Comparison of ENCODE assay signal across 18 mouse cellular contexts in genomic region chr17:52165891-52166485, GRCm38 (mm10).
"Had no signal": no experiment of that assay in that cellular context is flagged by ENCODE, and none has a peak within 500 bp of the region (broad histone marks: within the 10 kb centered on the region; RNA-seq: fewer than 3 reads in every experiment).

No protein-coding gene starts in this region.

- H3K27ac ChIP-seq: kidney, postnatal 0 days; limb, embryonic 13.5 days; liver, embryonic 14.5 days; neural tube, embryonic 13.5 days; stomach, embryonic 15.5 days had no signal

- H3K36me3 ChIP-seq: limb, embryonic 13.5 days; neural tube, embryonic 13.5 days; stomach, embryonic 15.5 days had no signal

- H3K27me3 ChIP-seq: limb, embryonic 13.5 days; neural tube, embryonic 13.5 days; stomach, embryonic 15.5 days had no signal

- DNase-seq: kidney, adult 11 months; kidney, adult 9 months; kidney, postnatal 36 days; layer of hippocampus, adult 9-11 months; layer of hippocampus, postnatal 36 days; left cerebral cortex, postnatal 4 days; lung, adult 18-20 months; lung, postnatal 36 days; midbrain, embryonic 14.5 days; retina, postnatal 1 day; right cerebral cortex, postnatal 4 days; thymus, postnatal 4 days had no signal

- H3K4me3 ChIP-seq: limb, embryonic 13.5 days; myocyte; neural tube, embryonic 13.5 days; stomach, embryonic 15.5 days had no signal

- H3K4me1 ChIP-seq: limb, embryonic 13.5 days; neural tube, embryonic 13.5 days; stomach, embryonic 15.5 days had no signal
